Mouse (Mus musculus) thymus, adult 2 months (tissue): ENCODE data around the gene Scd2.

Source experiments
- CTCF ChIP-seq: fragments of 200-500 bp; IDR thresholded peaks from 2 replicates; pipeline ENCODE4 v1.5.1; 2012; ENCODE audit warnings: mild to moderate bottlenecking, control low read depth, low read length, moderate library complexity, borderline replicate concordance; ENCODE audit not compliant: control insufficient read depth, poor library complexity, insufficient read depth; ENCODE audit errors: extremely low read depth
- POLR2A ChIP-seq: fragments of 200-500 bp; IDR thresholded peaks from 2 replicates; pipeline ENCODE4 v1.6.1; 2012; ENCODE audit warnings: mild to moderate bottlenecking, low read length, control low read depth, moderate library complexity; ENCODE audit not compliant: control insufficient read depth, poor library complexity, insufficient read depth; ENCODE audit errors: extremely low read depth

DNA sequence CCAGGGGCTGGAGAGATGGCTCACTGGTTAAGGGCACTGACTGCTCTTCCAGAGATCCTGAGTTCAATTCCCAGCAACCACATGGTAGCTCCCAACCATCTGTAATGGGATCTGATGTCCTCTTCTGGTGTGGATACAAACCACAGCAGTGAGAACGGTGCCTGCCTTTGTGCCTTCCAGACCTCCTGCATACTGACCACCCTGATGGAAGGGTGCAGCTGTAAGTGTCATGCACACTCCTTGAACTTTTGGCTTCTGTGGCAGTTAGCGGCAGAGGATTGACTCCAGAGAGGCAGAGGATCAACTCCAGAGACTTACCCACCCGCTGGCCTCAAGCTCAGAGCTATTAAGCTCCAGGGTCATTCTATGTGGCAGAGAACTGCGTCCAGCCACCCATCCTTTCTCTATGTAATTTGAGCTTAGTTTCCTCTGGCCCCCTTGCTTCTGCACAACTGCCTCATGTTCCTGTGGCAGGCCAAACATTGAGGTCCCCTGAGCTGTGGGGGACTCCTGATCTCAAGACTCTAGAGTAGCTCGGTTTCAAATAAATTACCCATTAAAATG is 23.4 kb downstream of the Scd2 start:
- TF ChIP-seq CTCF: no peak
- no peak for TF ChIP-seq POLR2A
